32 mouse cellular contexts compared by ENCODE assay signal in genomic region chr2:51682745-51683144, GRCm38 (mm10). TPM values are rescaled to one million over a fixed set of nuclear protein-coding genes. Genes with fewer than 3 reads are reported as not detected.
DNase-seq lines count a peak whose midpoint lies in the region; ATAC-seq and TF ChIP-seq lines count a peak whose summit lies in the region.
"Had no signal": no experiment of that assay in that cellular context is flagged by ENCODE, and none has a peak within 500 bp of the region (broad histone marks: within the 10 kb centered on the region; RNA-seq: fewer than 3 reads in every experiment).

No protein-coding gene starts in this region.

- TF ChIP-seq EP300 in liver, postnatal 0 days (IDR thresholded peaks at IDR 0.05; ENCODE audit: low read depth): no peak

- WGBS in forebrain, embryonic 10.5 days: 86% methylated on average over 4 of the region's 4 CpGs
- WGBS in forebrain, embryonic 12.5 days: 91% methylated on average over 4 of the region's 4 CpGs
- WGBS in heart, embryonic 13.5 days: 83% methylated on average over 4 of the region's 4 CpGs
- WGBS in liver, adult 2 months: 22% methylated on average over 4 of the region's 4 CpGs
- 62% methylated on average over 4 of the region's 4 CpGs for WGBS in liver, postnatal 0 days (ENCODE audit: insufficient replicate concordance)
- 80% methylated on average over 4 of the region's 4 CpGs for WGBS in liver, embryonic 12.5 days (ENCODE audit: insufficient replicate concordance)

- intact Hi-C loops in heart, postnatal 36 days (cut with DNase I): no loop called here

- H3K9me3 ChIP-seq in forebrain, embryonic 10.5 days: no peaks in the 10 kb centered on the region
- H3K9me3 ChIP-seq in forebrain, embryonic 12.5 days: no peaks in the 10 kb centered on the region
- no peaks in the 10 kb centered on the region for H3K9me3 ChIP-seq in heart, embryonic 13.5 days
- H3K9me3 ChIP-seq in liver, postnatal 0 days (ENCODE audit: low read length): no peaks in the 10 kb centered on the region
- H3K9me3 ChIP-seq in liver, embryonic 12.5 days (replicated peaks): no peaks in the 10 kb centered on the region
- H3K9me3 ChIP-seq: embryonic facial prominence, embryonic 13.5 days; embryonic facial prominence, embryonic 15.5 days; forebrain, embryonic 13.5 days; forebrain, embryonic 15.5 days had no signal

- no peak for ATAC-seq in forebrain, embryonic 12.5 days (ENCODE audit: low FRiP score)
- ATAC-seq in heart, embryonic 13.5 days (ENCODE audit: extremely low read depth, insufficient number of reproducible peaks, low FRiP score, low TSS enrichment): no peak
- ATAC-seq in liver, postnatal 0 days: peak; percentile 86
- no peak for ATAC-seq in liver, embryonic 12.5 days
- ATAC-seq: activated CD4-positive, CD25-positive, alpha-beta regulatory T cell, adult 4 months; CD4-positive, CD25-positive, alpha-beta regulatory T cell, adult 4 months; forebrain, embryonic 13.5 days; forebrain, embryonic 15.5 days; forebrain, postnatal 0 days; Patski had no signal

- H3K27me3 ChIP-seq in forebrain, embryonic 10.5 days (ENCODE audit: poor library complexity, severe bottlenecking): no peaks in the 10 kb centered on the region
- no peaks in the 10 kb centered on the region for H3K27me3 ChIP-seq in forebrain, embryonic 12.5 days
- no peaks in the 10 kb centered on the region for H3K27me3 ChIP-seq in heart, embryonic 13.5 days (replicated peaks)
- no peaks in the 10 kb centered on the region for H3K27me3 ChIP-seq in liver, adult 2 months (ENCODE audit: control insufficient read depth, insufficient read depth, low read length)
- H3K27me3 ChIP-seq in liver, postnatal 0 days (ENCODE audit: insufficient read depth, low read length): no peaks in the 10 kb centered on the region
- no peaks in the 10 kb centered on the region for H3K27me3 ChIP-seq in liver, embryonic 12.5 days (replicated peaks)
- H3K27me3 ChIP-seq: CH12.LX; embryonic facial prominence, embryonic 13.5 days; embryonic facial prominence, embryonic 15.5 days; forebrain, embryonic 13.5 days; forebrain, embryonic 15.5 days had no signal

- no peaks in the 10 kb centered on the region for H3K36me3 ChIP-seq in forebrain, embryonic 10.5 days (replicated peaks)
- H3K36me3 ChIP-seq in forebrain, embryonic 12.5 days (replicated peaks): no peaks in the 10 kb centered on the region
- no peaks in the 10 kb centered on the region for H3K36me3 ChIP-seq in heart, embryonic 13.5 days
- H3K36me3 ChIP-seq in liver, adult 2 months (ENCODE audit: control insufficient read depth, insufficient read depth, low read length): no peaks in the 10 kb centered on the region
- no peaks in the 10 kb centered on the region for H3K36me3 ChIP-seq in liver, postnatal 0 days (replicated peaks; ENCODE audit: insufficient read depth, low read length)
- no peaks in the 10 kb centered on the region for H3K36me3 ChIP-seq in liver, embryonic 12.5 days
- H3K36me3 ChIP-seq: embryonic facial prominence, embryonic 13.5 days; embryonic facial prominence, embryonic 15.5 days; forebrain, embryonic 15.5 days; G1E had no signal

- H3K4me1 ChIP-seq in forebrain, embryonic 10.5 days: no peaks in the 10 kb centered on the region
- no peaks in the 10 kb centered on the region for H3K4me1 ChIP-seq in forebrain, embryonic 12.5 days
- H3K4me1 ChIP-seq in heart, embryonic 13.5 days: peaks cover 24% of the 10 kb centered on the region; the same call in 1 of the 2 replicates
- H3K4me1 ChIP-seq in liver, adult 2 months (ENCODE audit: control insufficient read depth, insufficient read depth, low read length): peaks cover 14% of the 10 kb centered on the region
- no peaks in the 10 kb centered on the region for H3K4me1 ChIP-seq in liver, postnatal 0 days (ENCODE audit: insufficient read depth)
- H3K4me1 ChIP-seq in liver, embryonic 12.5 days: no peaks in the 10 kb centered on the region

- H3K4me2 ChIP-seq in forebrain, embryonic 12.5 days: no peak overlapping the region
- H3K4me2 ChIP-seq in heart, embryonic 13.5 days: no peak overlapping the region
- no peak overlapping the region for H3K4me2 ChIP-seq in liver, postnatal 0 days (ENCODE audit: low read depth, low read length)
- H3K4me2 ChIP-seq in liver, embryonic 12.5 days: no peak overlapping the region
- H3K4me2 ChIP-seq: embryonic facial prominence, embryonic 13.5 days; embryonic facial prominence, embryonic 15.5 days; forebrain, embryonic 13.5 days; forebrain, embryonic 15.5 days had no signal

- TF ChIP-seq CTCF in liver, adult 2 months (IDR thresholded peaks at IDR 0.05; ENCODE audit: low read depth, low read length): no peak
- TF ChIP-seq CTCF in liver, postnatal 0 days (IDR thresholded peaks at IDR 0.05; ENCODE audit: low read depth): no peak

- H3K79me2 ChIP-seq in liver, adult 2 months (ENCODE audit: control insufficient read depth, insufficient read depth, low read length): no peaks in the 10 kb centered on the region

- peak; percentile 1 for DNase-seq in forebrain, embryonic 10.5 days (ENCODE audit: extremely low spot score, low spot score)
- no peak for DNase-seq in heart, postnatal 36 days
- peak; percentile 95 for DNase-seq in liver, adult 2 months (ENCODE audit: extremely low read depth, low read depth, low spot score)
- DNase-seq in liver: no peak
- DNase-seq in liver, postnatal 0 days: no peak
- DNase-seq: adrenal gland, adult 8-10 months; adrenal gland, postnatal 14 days; B cell, adult 2 months; cerebellum, adult 11-12 months; cerebellum, adult 2 months; cerebellum, adult 9-10 months; cerebellum, postnatal 10 days; cerebellum, postnatal 36 days; embryo, embryonic 11 days; forebrain, postnatal 0 days had no signal

- no peak for TF ChIP-seq POLR2A in liver, adult 2 months (IDR thresholded peaks at IDR 0.05; ENCODE audit: extremely low read depth, insufficient read depth, low read length)

- H3K27ac ChIP-seq in forebrain, embryonic 10.5 days: no peak overlapping the region
- no peak overlapping the region for H3K27ac ChIP-seq in forebrain, embryonic 12.5 days
- H3K27ac ChIP-seq in heart, embryonic 13.5 days (replicated peaks): 0 out of 2 replicates have a peak overlapping the region, but pooled peaks have one; percentile 12
- peak overlapping the region; percentile 100 for H3K27ac ChIP-seq in liver, adult 2 months (replicated peaks; ENCODE audit: insufficient read depth, low read depth, low read length)
- peak overlapping the region; percentile 85 for H3K27ac ChIP-seq in liver, postnatal 0 days (ENCODE audit: low read depth)
- H3K27ac ChIP-seq in liver, embryonic 12.5 days: no peak overlapping the region
- H3K27ac ChIP-seq: embryonic facial prominence, embryonic 13.5 days; embryonic facial prominence, embryonic 15.5 days; forebrain, embryonic 13.5 days; forebrain, embryonic 15.5 days had no signal

- H3K9ac ChIP-seq in forebrain, embryonic 12.5 days: no peak overlapping the region
- H3K9ac ChIP-seq in heart, embryonic 13.5 days: no peak overlapping the region
- peak overlapping the region; percentile 55 for H3K9ac ChIP-seq in liver, adult 2 months (ENCODE audit: low read depth, low read length)
- no peak overlapping the region for H3K9ac ChIP-seq in liver, postnatal 0 days (replicated peaks)
- no peak overlapping the region for H3K9ac ChIP-seq in liver, embryonic 12.5 days
- H3K9ac ChIP-seq: embryonic facial prominence, embryonic 13.5 days; embryonic facial prominence, embryonic 15.5 days; forebrain, embryonic 13.5 days; forebrain, embryonic 15.5 days; forebrain, postnatal 0 days had no signal

- no peak overlapping the region for H3K4me3 ChIP-seq in forebrain, embryonic 10.5 days
- H3K4me3 ChIP-seq in forebrain, embryonic 12.5 days (replicated peaks): no peak overlapping the region
- no peak overlapping the region for H3K4me3 ChIP-seq in heart, embryonic 13.5 days
- H3K4me3 ChIP-seq in liver, adult 2 months (ENCODE audit: insufficient read depth, low read depth, low read length): no peak overlapping the region
- no peak overlapping the region for H3K4me3 ChIP-seq in liver, postnatal 0 days (ENCODE audit: low read depth, low read length)
- no peak overlapping the region for H3K4me3 ChIP-seq in liver, embryonic 12.5 days
- H3K4me3 ChIP-seq: embryonic facial prominence, embryonic 13.5 days; embryonic facial prominence, embryonic 15.5 days; erythroblast, embryonic 14.5 days; forebrain, embryonic 13.5 days; forebrain, embryonic 15.5 days had no signal

RNA-seq across cellular contexts. Expression of gene Tas2r134, which starts 55.4 kb away (rescaled TPM):
- polyA plus RNA-seq in forebrain, embryonic 10.5 days (2016; fragmentation: Nextera tagmentation; extraction: Ambion mirVana): not detected in 2 replicates
- not detected in 2 replicates for polyA plus RNA-seq in forebrain, embryonic 12.5 days (2016; fragmentation: Nextera tagmentation; extraction: Ambion mirVana)
- not detected in 2 replicates for polyA plus RNA-seq in heart, embryonic 13.5 days (2015; fragmentation: Nextera tagmentation; extraction: Ambion mirVana)
- total RNA-seq in heart, postnatal 36 days (2021): not detected
- total RNA-seq in liver, adult 2 months (2014; rRNA removed): not detected in 2 replicates
- polyA plus RNA-seq in liver, adult 2 months (2012; rRNA removed): not detected in 2 replicates
- polyA plus RNA-seq in liver, postnatal 0 days (2015; fragmentation: Nextera tagmentation; extraction: Ambion mirVana): not detected in 2 replicates
- not detected in 2 replicates for polyA plus RNA-seq in liver, embryonic 12.5 days (2016; fragmentation: Nextera tagmentation; extraction: Ambion mirVana)
- total RNA-seq: adrenal gland, adult 18-20 months; adrenal gland, adult 8-10 months; adrenal gland, postnatal 14 days; adrenal gland, postnatal 36 days; CH12.LX; common myeloid progenitor, adult 5-6 weeks; forebrain, postnatal 0 days; G1E had no signal
- polyA plus RNA-seq: activated CD4-positive, CD25-positive, alpha-beta regulatory T cell, adult 4 months; CD4-positive, CD25-positive, alpha-beta regulatory T cell, adult 4 months; cerebellum, adult 2 months; embryonic facial prominence, embryonic 11.5 days; embryonic facial prominence, embryonic 13.5 days; embryonic facial prominence, embryonic 15.5 days; erythroblast, embryonic 14.5 days; forebrain, embryonic 13.5 days; forebrain, embryonic 15.5 days; forebrain, postnatal 0 days; G1E; Patski had no signal

Comparison
In these comparisons a context has a peak if more than half of its experiments do, and no peak if none do; other contexts are left out.
1. DNase-seq: peak in forebrain, embryonic 10.5 days (single experiment) and liver, adult 2 months (single experiment); none in heart, postnatal 36 days (0 of 2), liver (single experiment) and liver, postnatal 0 days (single experiment).
2. H3K27ac ChIP-seq: peak in heart, embryonic 13.5 days (single experiment), liver, adult 2 months (single experiment) and liver, postnatal 0 days (single experiment); none in forebrain, embryonic 10.5 days (single experiment), forebrain, embryonic 12.5 days (single experiment) and liver, embryonic 12.5 days (single experiment).